Mouse (Mus musculus) neural tube, embryonic 13.5 days (tissue): ENCODE results near the gene Gm20518. TPM values are rescaled to one million over a fixed set of nuclear protein-coding genes. Genes with fewer than 3 reads are reported as not detected.

Experiments used
- ATAC-seq: fragments of 200-750 bp; cut with Nextera tagmentation; 2 replicates; pipeline ENCODE4 v1.8.0; 2017; ENCODE audit warnings: low read depth, mild to moderate bottlenecking, moderate TSS enrichment, moderate library complexity
- H3K27ac ChIP-seq: fragments of 300-500 bp; sonication (generic); replicated peaks from 2 replicates; pipeline ENCODE4 v1.5.1; 2015; ENCODE audit warnings: moderate library complexity, mild to moderate bottlenecking, inconsistent platforms
- H3K27me3 ChIP-seq: fragments of 300-500 bp; sonication (generic); 2 replicates; pipeline ENCODE4 v1.6.1; 2015; ENCODE audit warnings: mild to moderate bottlenecking, inconsistent platforms
- H3K36me3 ChIP-seq: fragments of 300-500 bp; sonication (generic); 2 replicates; pipeline ENCODE4 v1.6.1; 2015; ENCODE audit warnings: mild to moderate bottlenecking, inconsistent platforms
- H3K4me1 ChIP-seq: fragments of 300-500 bp; sonication (generic); replicated peaks from 2 replicates; pipeline ENCODE4 v1.6.1; 2015; ENCODE audit warnings: inconsistent platforms
- H3K4me2 ChIP-seq: fragments of 300-500 bp; sonication (generic); 2 replicates; pipeline ENCODE4 v1.6.1; 2015; ENCODE audit warnings: inconsistent platforms, mild to moderate bottlenecking, moderate library complexity
- H3K4me3 ChIP-seq: fragments of 300-500 bp; sonication (generic); 2 replicates; pipeline ENCODE4 v1.5.1; 2015; ENCODE audit warnings: mild to moderate bottlenecking, inconsistent platforms
- H3K9ac ChIP-seq: fragments of 300-500 bp; sonication (generic); 2 replicates; pipeline ENCODE4 v1.6.1; 2015; ENCODE audit warnings: moderate library complexity, mild to moderate bottlenecking, inconsistent platforms
- H3K9me3 ChIP-seq: fragments of 300-500 bp; sonication (generic); 2 replicates; pipeline ENCODE4 v1.6.1; 2016; ENCODE audit warnings: inconsistent platforms
- WGBS: fragments of 180-500 bp; shearing (Covaris S2); methylation state at CpG from one replicate; pipeline ENCODE4 v1.1.7; 2015; 5-methylcytosine and 5-hydroxymethylcytosine counted together
- polyA plus RNA-seq: library from polyadenylated mRNA; unstranded; fragments of >200 nt; fragmentation: Nextera tagmentation; extraction: Ambion mirVana; gene quantifications from 2 replicates; pipeline ENCODE4 v1.2.1, GENCODE M21; 2015

Gm20518 gene
- polyA plus RNA-seq, 1 experiment from 2014 or later: 0.49 TPM

GRCm38 (mm10) chr16:17813173-17813572 lies 78.3 kb downstream of the Gm20518 start:
- no peaks in the 10 kb centered on the region for H3K9me3 ChIP-seq
- no peak overlapping the region for H3K9ac ChIP-seq
- no peak overlapping the region for H3K4me2 ChIP-seq
- ATAC-seq: no peak
- 62% methylated on average over 4 of the region's 4 CpGs for WGBS
- no peak overlapping the region for H3K4me3 ChIP-seq
- H3K4me1 ChIP-seq: peaks cover 30% of the 10 kb centered on the region
- no peak overlapping the region for H3K27ac ChIP-seq
- peaks cover 61% of the 10 kb centered on the region for H3K27me3 ChIP-seq
- H3K36me3 ChIP-seq: no peaks in the 10 kb centered on the region

GRCm38 (mm10) chr16:17812120-17812519 lies 79.4 kb downstream of the Gm20518 start:
- H3K4me3 ChIP-seq: no peak overlapping the region
- no peak overlapping the region for H3K27ac ChIP-seq
- peaks cover 36% of the 10 kb centered on the region for H3K4me1 ChIP-seq
- H3K9me3 ChIP-seq: no peaks in the 10 kb centered on the region
- H3K36me3 ChIP-seq: no peaks in the 10 kb centered on the region
- ATAC-seq: no peak
- 3% methylated on average over 5 of the region's 5 CpGs for WGBS
- no peak overlapping the region for H3K4me2 ChIP-seq
- no peak overlapping the region for H3K9ac ChIP-seq
- H3K27me3 ChIP-seq: peaks cover 56% of the 10 kb centered on the region

- WGBS: 20% methylated on average over 7 of the region's 7 CpGs
- H3K9ac ChIP-seq: peak overlapping the region; percentile 34; the same call in 1 of the 2 replicates
- H3K9me3 ChIP-seq: no peaks in the 10 kb centered on the region
- H3K27me3 ChIP-seq: peaks cover 63% of the 10 kb centered on the region
- no peak overlapping the region for H3K4me3 ChIP-seq
- no peaks in the 10 kb centered on the region for H3K36me3 ChIP-seq
- no peak overlapping the region for H3K4me2 ChIP-seq
- peaks cover 40% of the 10 kb centered on the region for H3K4me1 ChIP-seq
- ATAC-seq: no peak
- H3K27ac ChIP-seq: peak overlapping the region; percentile 56
Measured at GRCm38 (mm10) chr16:17809711-17810110, 81.8 kb downstream of the Gm20518 start.

- H3K9me3 ChIP-seq: no peaks in the 10 kb centered on the region
- WGBS: 81% methylated on average over 4 of the region's 4 CpGs
- H3K4me3 ChIP-seq: no peak overlapping the region
- peak overlapping the region; percentile 56 for H3K27ac ChIP-seq
- H3K4me1 ChIP-seq: peaks cover 45% of the 10 kb centered on the region
- no peak for ATAC-seq
- peaks cover 64% of the 10 kb centered on the region for H3K27me3 ChIP-seq
- 0 out of 2 replicates have a peak overlapping the region, but pooled peaks have one; percentile 34 for H3K9ac ChIP-seq
- H3K4me2 ChIP-seq: no peak overlapping the region
- H3K36me3 ChIP-seq: no peaks in the 10 kb centered on the region
Measured at GRCm38 (mm10) chr16:17809125-17809524, 82.3 kb downstream of the Gm20518 start.

GRCm38 (mm10) chr16:17807192-17808009 lies 84.1 kb downstream of the Gm20518 start:
- H3K4me2 ChIP-seq: peak overlapping the region; percentile 89
- peak overlapping the region; percentile 89 for H3K9ac ChIP-seq
- H3K27me3 ChIP-seq: peaks cover 64% of the 10 kb centered on the region
- peak overlapping the region; percentile 65 for H3K4me3 ChIP-seq
- H3K4me1 ChIP-seq: peaks cover 63% of the 10 kb centered on the region
- ATAC-seq: peak; percentile 85
- 2% methylated on average over 73 of the region's 73 CpGs for WGBS
- H3K36me3 ChIP-seq: no peaks in the 10 kb centered on the region
- H3K27ac ChIP-seq: peak overlapping the region; percentile 86
- H3K9me3 ChIP-seq: no peaks in the 10 kb centered on the region

- peaks cover 66% of the 10 kb centered on the region for H3K4me1 ChIP-seq
- 2% methylated on average over 50 of the region's 50 CpGs for WGBS
- H3K27me3 ChIP-seq: peaks cover 70% of the 10 kb centered on the region
- ATAC-seq: peak; percentile 33
- H3K36me3 ChIP-seq: no peaks in the 10 kb centered on the region
- peak overlapping the region; percentile 89 for H3K4me2 ChIP-seq
- H3K27ac ChIP-seq: peak overlapping the region; percentile 86
- H3K9ac ChIP-seq: peak overlapping the region; percentile 89
- H3K4me3 ChIP-seq: peak overlapping the region; percentile 65
- no peaks in the 10 kb centered on the region for H3K9me3 ChIP-seq
Measured at GRCm38 (mm10) chr16:17806581-17807191, 84.8 kb downstream of the Gm20518 start.

GRCm38 (mm10) chr16:17804982-17805381 lies 86.5 kb downstream of the Gm20518 start:
- H3K27me3 ChIP-seq: peaks cover 76% of the 10 kb centered on the region
- no peak overlapping the region for H3K27ac ChIP-seq
- H3K4me2 ChIP-seq: peak overlapping the region; percentile 63
- H3K4me3 ChIP-seq: peak overlapping the region; percentile 31
- no peak overlapping the region for H3K9ac ChIP-seq
- H3K4me1 ChIP-seq: peaks cover 63% of the 10 kb centered on the region
- WGBS: 9% methylated on average over 7 of the region's 7 CpGs
- H3K36me3 ChIP-seq: no peaks in the 10 kb centered on the region
- H3K9me3 ChIP-seq: no peaks in the 10 kb centered on the region
- no peak for ATAC-seq

- H3K9ac ChIP-seq: peak overlapping the region; percentile 44; the same call in 1 of the 2 replicates
- H3K4me3 ChIP-seq: peak overlapping the region; percentile 31
- H3K4me2 ChIP-seq: peak overlapping the region; percentile 63
- no peaks in the 10 kb centered on the region for H3K36me3 ChIP-seq
- no peak for ATAC-seq
- H3K27ac ChIP-seq: no peak overlapping the region
- peaks cover 81% of the 10 kb centered on the region for H3K27me3 ChIP-seq
- WGBS: 3% methylated on average over 33 of the region's 33 CpGs
- no peaks in the 10 kb centered on the region for H3K9me3 ChIP-seq
- H3K4me1 ChIP-seq: peaks cover 58% of the 10 kb centered on the region
Measured at GRCm38 (mm10) chr16:17804449-17804912, 87.0 kb downstream of the Gm20518 start.

GRCm38 (mm10) chr16:17803675-17804448 lies 87.6 kb downstream of the Gm20518 start:
- H3K9me3 ChIP-seq: no peaks in the 10 kb centered on the region
- no peaks in the 10 kb centered on the region for H3K36me3 ChIP-seq
- peaks cover 54% of the 10 kb centered on the region for H3K4me1 ChIP-seq
- 6% methylated on average over 33 of the region's 33 CpGs for WGBS
- ATAC-seq: no peak
- peak overlapping the region; percentile 39 for H3K4me3 ChIP-seq
- H3K4me2 ChIP-seq: peak overlapping the region; percentile 63
- peak overlapping the region; percentile 44 for H3K9ac ChIP-seq
- no peak overlapping the region for H3K27ac ChIP-seq
- H3K27me3 ChIP-seq: peaks cover 82% of the 10 kb centered on the region

- no peak overlapping the region for H3K27ac ChIP-seq
- peaks cover 85% of the 10 kb centered on the region for H3K27me3 ChIP-seq
- no peaks in the 10 kb centered on the region for H3K9me3 ChIP-seq
- peak overlapping the region; percentile 63 for H3K4me2 ChIP-seq
- H3K4me1 ChIP-seq: peaks cover 62% of the 10 kb centered on the region
- H3K36me3 ChIP-seq: no peaks in the 10 kb centered on the region
- WGBS: 2% methylated on average over 83 of the region's 83 CpGs
- peak overlapping the region; percentile 55; the same call in 1 of the 2 replicates for H3K9ac ChIP-seq
- peak overlapping the region; percentile 39 for H3K4me3 ChIP-seq
- no peak for ATAC-seq
Measured at GRCm38 (mm10) chr16:17802839-17803674, 88.4 kb downstream of the Gm20518 start.

GRCm38 (mm10) chr16:17802456-17802838 lies 89.0 kb downstream of the Gm20518 start:
- Histone ChIP-seq H3K4me2 (peak overlapping the region; percentile 63), H3K9me3 (no peaks in the 10 kb centered on the region), H3K36me3 (no peaks in the 10 kb centered on the region), H3K4me3 (peak overlapping the region; percentile 39), H3K27me3 (peaks cover 91% of the 10 kb centered on the region), H3K9ac (peak overlapping the region; percentile 55; the same call in 1 of the 2 replicates), H3K4me1 (peaks cover 62% of the 10 kb centered on the region), H3K27ac (no peak overlapping the region)
- no peak for ATAC-seq
- WGBS: 2% methylated on average over 18 of the region's 18 CpGs
